Mouse (Mus musculus) megakaryocyte, embryonic 14.5 days (primary cell): ENCODE data around the gene Fbxl5. TPM values are rescaled to one million over a fixed set of nuclear protein-coding genes. Genes with fewer than 3 reads are reported as not detected.

ENCODE experiments used
- H3K27me3 ChIP-seq: replicated peaks from 2 replicates; pipeline ENCODE3; 2012; ENCODE audit warnings: inconsistent platforms
- H3K36me3 ChIP-seq: replicated peaks from 2 replicates; pipeline ENCODE3; 2012; ENCODE audit warnings: low read length, inconsistent platforms, mixed read lengths
- H3K4me1 ChIP-seq: 2 replicates; pipeline ENCODE4 v1.6.1; 2012; ENCODE audit warnings: inconsistent platforms
- H3K4me3 ChIP-seq: replicated peaks from 2 replicates; pipeline ENCODE3; 2012; ENCODE audit warnings: moderate library complexity, mild to moderate bottlenecking, inconsistent platforms
- H3K9me3 ChIP-seq: 2 replicates; pipeline ENCODE4 v1.6.1; 2012; ENCODE audit warnings: inconsistent platforms
- FLI1 ChIP-seq: IDR thresholded peaks from 2 replicates; pipeline ENCODE4 v1.6.1; 2012; ENCODE audit warnings: low read length, inconsistent platforms, mixed read lengths
- GATA1 ChIP-seq: IDR thresholded peaks from 3 replicates; pipeline ENCODE4 v1.6.1; 2012; ENCODE audit warnings: mixed read lengths, low read length, inconsistent platforms, borderline replicate concordance
- polyA plus RNA-seq: library from polyadenylated mRNA; stranded (reverse); fragments of >175 nt; gene quantifications from 2 replicates; pipeline ENCODE4 v1.2.3, GENCODE M21; 2012; ENCODE audit warnings: low replicate concordance; ENCODE audit not compliant: insufficient read depth

Fbxl5 gene
- polyA plus RNA-seq, 1 experiment = 1.3 TPM

DNA sequence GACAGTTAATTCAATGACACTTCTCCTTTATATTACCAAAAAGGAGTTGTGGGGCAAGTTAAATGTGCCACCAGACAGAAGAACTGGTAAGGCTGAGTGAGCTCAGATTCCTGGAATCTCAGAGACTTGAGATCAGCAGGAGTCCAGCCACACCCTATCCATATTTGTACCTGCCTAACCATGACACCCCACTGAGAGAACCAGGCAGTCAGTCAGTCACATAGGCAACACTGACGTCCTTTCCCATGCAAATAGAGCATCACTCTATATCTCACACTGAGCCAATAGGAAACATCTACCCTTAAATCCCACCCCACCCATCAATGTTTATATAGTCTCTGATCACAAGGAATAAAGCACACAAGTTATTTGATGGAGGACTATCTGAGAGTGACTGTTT is 5.7 kb downstream of the Fbxl5 start:
- Histone ChIP-seq H3K9me3 (no peaks in the 10 kb centered on the region), H3K4me3 (no peak overlapping the region), H3K27me3 (peaks cover 12% of the 10 kb centered on the region), H3K36me3 (no peaks in the 10 kb centered on the region), H3K4me1 (peaks cover 5% of the 10 kb centered on the region)
- no peak for TF ChIP-seq GATA1
- no peak for TF ChIP-seq FLI1

DNA sequence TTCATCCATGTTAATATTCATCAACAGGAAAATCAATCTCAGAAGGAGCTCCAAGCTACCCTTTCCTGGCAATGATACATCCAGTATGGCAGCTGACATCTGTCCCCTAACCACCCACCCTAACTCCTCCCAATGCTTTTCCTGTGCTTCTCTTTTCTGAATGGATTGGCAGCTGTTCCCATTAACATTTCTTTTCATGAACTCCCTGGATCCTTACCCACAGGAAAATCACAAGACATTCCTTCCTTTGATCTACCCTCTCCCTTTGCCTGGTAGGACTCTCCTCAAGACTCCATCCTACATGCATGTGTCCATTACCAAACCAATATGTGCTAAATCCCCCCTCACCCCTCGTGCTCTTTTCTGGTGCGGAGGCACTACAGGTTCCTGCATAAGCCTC is 6.9 kb downstream of the Fbxl5 start:
- H3K4me3 ChIP-seq = no peak overlapping the region
- H3K36me3 ChIP-seq = no peaks in the 10 kb centered on the region
- peaks cover 5% of the 10 kb centered on the region for H3K4me1 ChIP-seq
- peaks cover 10% of the 10 kb centered on the region for H3K27me3 ChIP-seq
- no peaks in the 10 kb centered on the region for H3K9me3 ChIP-seq
- TF ChIP-seq FLI1 = no peak
- no peak for TF ChIP-seq GATA1

DNA sequence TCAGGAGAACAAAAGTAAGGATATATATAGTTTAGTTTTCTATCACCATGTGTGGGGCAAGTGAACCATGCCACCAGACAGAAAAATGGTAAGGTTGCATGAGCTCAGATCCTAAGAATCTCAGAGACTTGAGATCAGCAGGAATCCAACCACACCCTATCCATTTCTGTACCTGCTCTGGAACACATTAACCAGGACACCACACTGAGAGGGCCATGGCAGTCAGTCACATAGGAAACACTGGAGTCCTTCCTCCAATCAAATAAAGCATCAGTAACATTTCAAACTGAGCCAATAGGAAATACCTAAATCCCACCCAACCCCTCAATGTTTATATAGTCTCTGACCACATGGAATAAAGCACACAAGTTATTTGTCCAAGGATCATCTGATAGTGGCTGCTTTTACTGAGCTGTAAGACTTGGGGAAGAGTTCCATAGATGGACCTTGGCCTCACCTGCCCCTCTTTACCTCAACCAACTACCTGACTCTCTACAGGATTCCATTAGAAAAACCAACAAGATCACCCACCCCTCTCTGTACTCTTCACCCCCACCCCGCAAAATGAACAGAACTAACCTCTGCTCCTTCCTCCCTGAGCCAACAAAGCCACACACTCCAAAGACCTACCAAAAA is 10.9 kb downstream of the Fbxl5 start:
- Histone ChIP-seq H3K9me3 (peaks cover 6% of the 10 kb centered on the region), H3K36me3 (no peaks in the 10 kb centered on the region), H3K4me3 (no peak overlapping the region), H3K4me1 (0 out of 2 replicates have a peak, but pooled peaks cover 3% of the 10 kb centered on the region), H3K27me3 (peaks cover 11% of the 10 kb centered on the region)
- no peak for TF ChIP-seq FLI1
- TF ChIP-seq GATA1 = no peak

DNA sequence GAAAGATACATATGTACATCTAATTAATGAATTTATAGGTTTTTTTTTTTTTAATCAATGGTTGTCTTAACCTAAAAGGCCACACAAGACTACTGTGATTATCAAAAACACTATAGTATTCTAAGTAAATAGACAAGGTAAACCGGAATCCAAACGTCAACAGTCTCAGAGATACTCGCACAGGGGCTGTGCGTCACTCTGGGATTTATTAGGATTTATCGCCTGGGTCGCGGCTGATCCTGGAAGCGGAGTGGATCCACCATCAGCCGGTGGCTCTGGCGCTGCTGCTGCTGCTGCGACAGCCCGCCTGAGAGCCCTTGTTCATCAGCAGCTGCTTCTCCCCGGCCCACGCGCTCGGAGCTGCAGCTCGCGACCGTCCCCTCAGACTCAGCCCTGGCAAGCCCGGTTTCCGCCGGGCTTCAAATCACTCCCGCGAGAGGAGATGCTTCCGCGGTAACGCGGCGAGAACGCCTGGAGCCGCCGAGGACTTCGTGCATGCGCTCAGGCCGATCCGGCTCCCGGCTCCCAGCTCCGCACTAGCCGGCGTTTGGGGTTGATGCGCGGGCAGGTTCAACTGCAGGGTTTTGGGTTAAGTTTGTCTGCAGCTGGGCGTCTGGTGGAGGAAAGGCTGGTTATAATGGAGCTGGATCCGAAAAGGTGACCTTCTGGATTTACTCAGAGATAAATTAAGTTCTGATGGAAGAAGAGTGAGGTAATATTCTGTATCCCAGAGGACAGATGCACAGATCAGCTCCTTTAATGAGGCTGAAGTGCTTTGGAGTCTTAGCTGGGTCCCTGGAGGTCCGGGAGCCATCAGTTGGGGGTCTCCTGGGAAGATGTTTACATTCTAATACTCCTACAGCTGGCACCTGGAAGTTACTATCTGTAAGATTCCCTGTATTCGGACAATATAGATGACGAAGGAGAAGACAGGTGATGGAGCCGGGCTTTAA is 13.4 kb downstream of the Fbxl5 start:
- H3K9me3 ChIP-seq = peaks cover 10% of the 10 kb centered on the region
- TF ChIP-seq GATA1 (no peak), FLI1 (no peak)
- H3K4me3 ChIP-seq = peak overlapping the region; percentile 84
- H3K4me1 ChIP-seq = 0 out of 2 replicates have a peak, but pooled peaks cover 3% of the 10 kb centered on the region
- no peaks in the 10 kb centered on the region for H3K36me3 ChIP-seq
- peaks cover 7% of the 10 kb centered on the region for H3K27me3 ChIP-seq

DNA sequence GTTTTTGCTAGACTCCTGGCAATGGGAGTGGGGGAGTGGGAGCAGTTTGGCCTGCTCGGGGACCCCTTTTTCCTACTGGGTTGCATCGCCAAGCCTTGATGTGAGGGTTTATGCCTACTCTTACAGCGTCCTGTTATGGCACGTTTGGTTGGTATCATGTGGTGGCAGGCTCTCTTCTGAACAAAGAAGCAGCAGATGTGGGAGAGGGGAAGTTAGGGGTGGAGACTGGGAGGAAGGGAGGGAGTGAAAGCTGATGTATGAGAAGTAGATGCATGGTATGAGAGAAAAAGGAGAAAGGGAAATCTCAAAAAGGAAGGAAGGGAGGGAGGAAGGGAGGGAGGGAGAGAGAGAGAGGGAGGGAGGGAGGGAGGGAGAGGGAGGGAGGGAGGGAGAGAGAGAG is 14.5 kb downstream of the Fbxl5 start:
- H3K27me3 ChIP-seq = peaks cover 7% of the 10 kb centered on the region
- 0 out of 2 replicates have a peak, but pooled peaks cover 3% of the 10 kb centered on the region for H3K4me1 ChIP-seq
- peaks cover 16% of the 10 kb centered on the region for H3K9me3 ChIP-seq
- no peaks in the 10 kb centered on the region for H3K36me3 ChIP-seq
- no peak overlapping the region for H3K4me3 ChIP-seq
- TF ChIP-seq GATA1 = no peak
- TF ChIP-seq FLI1 = no peak

DNA sequence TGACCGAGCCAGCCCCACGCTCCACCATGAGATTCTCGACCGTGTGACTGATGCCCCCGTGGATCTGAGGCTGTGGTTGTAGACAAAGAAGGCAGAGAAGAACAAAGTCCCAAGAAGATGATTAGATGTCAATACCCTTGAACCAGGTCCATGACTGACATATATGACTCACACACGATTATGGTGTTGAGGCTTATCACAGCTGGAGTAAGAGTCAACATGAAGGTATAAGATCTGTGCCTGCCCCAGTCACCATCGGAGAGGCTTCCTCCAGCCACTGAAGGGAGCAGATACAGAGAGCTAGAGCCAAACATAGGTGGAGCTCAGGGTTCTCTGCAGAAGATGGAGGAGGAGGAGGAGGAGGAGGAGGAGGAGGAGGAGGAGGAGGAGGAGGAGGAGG is 15.1 kb downstream of the Fbxl5 start:
- Histone ChIP-seq H3K9me3 (peaks cover 16% of the 10 kb centered on the region), H3K36me3 (no peaks in the 10 kb centered on the region), H3K4me3 (no peak overlapping the region), H3K27me3 (peaks cover 7% of the 10 kb centered on the region), H3K4me1 (0 out of 2 replicates have a peak, but pooled peaks cover 3% of the 10 kb centered on the region)
- no peak for TF ChIP-seq FLI1
- TF ChIP-seq GATA1 = no peak

DNA sequence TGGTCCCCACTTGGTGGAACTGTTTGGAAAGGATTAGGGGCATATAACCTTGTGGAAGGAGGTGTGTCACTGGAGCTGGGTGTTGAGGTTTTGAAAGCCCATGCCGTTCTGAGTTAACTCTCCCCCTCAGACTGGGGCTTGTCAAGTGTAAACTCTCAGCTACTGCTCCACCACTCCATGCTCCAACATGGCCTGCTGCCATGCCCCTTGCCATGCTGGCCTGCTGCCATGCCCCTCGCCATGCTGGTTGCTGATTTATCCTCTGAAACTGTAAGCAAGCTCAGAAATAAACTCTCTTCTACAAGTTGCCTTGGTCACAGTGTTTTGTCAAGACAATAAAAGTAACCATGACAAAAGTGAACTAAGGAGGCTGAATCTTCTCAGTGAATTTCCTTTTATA is 16.0 kb downstream of the Fbxl5 start:
- Histone ChIP-seq H3K4me3 (no peak overlapping the region), H3K9me3 (peaks cover 16% of the 10 kb centered on the region), H3K36me3 (no peaks in the 10 kb centered on the region), H3K4me1 (peaks cover 7% of the 10 kb centered on the region; the same call in 1 of the 2 replicates), H3K27me3 (peaks cover 7% of the 10 kb centered on the region)
- no peak for TF ChIP-seq FLI1
- no peak for TF ChIP-seq GATA1

DNA sequence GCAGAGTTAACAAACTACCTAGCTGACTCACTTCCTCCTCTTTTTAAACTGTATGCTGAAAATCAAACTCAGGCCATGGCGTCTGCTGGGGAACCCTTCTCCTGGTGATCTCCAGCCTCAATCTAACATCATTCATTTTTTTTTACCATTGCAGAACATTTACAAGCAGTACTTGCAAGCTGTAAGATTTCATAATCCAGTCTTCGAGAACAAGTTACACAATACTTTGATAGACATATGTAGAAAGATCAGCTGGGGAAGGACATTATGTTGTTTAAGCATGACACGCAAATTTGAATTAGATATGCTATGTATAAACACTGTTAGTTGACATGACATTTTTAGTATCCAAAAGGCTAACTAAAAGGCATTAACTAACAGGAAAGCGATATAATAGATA is 19.6 kb downstream of the Fbxl5 start:
- TF ChIP-seq GATA1 (no peak), FLI1 (no peak)
- no peaks in the 10 kb centered on the region for H3K36me3 ChIP-seq

DNA sequence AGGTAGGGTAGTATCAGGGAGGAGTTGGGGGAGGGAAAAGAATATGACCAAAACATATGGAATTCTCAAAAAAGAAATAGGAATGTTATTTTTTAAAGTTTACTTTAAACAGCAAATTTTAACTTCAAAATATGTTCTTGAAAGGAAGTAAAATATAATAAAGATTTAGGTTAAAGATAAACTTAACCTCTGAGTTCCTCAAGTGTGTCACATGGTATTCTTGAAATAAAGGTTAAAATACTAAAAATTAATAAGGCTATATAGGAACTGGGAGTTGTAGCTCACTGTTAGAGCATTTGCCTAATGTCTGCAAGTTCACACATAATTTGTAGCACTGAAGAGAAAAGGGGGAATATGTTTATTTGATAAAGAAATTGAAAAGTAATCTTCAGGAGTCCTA is 20.2 kb downstream of the Fbxl5 start:
- H3K4me3 ChIP-seq = no peak overlapping the region
- peaks cover 9% of the 10 kb centered on the region for H3K4me1 ChIP-seq
- TF ChIP-seq FLI1 (no peak), GATA1 (no peak)
- H3K36me3 ChIP-seq = no peaks in the 10 kb centered on the region
- H3K27me3 ChIP-seq = no peaks in the 10 kb centered on the region
- H3K9me3 ChIP-seq = peaks cover 10% of the 10 kb centered on the region

More for the DNA sequence above, 19.6 kb downstream of the Fbxl5 start:
- peaks cover 10% of the 10 kb centered on the region for H3K9me3 ChIP-seq
- no peak overlapping the region for H3K4me3 ChIP-seq
- H3K4me1 ChIP-seq = peaks cover 9% of the 10 kb centered on the region
- H3K27me3 ChIP-seq = no peaks in the 10 kb centered on the region

DNA sequence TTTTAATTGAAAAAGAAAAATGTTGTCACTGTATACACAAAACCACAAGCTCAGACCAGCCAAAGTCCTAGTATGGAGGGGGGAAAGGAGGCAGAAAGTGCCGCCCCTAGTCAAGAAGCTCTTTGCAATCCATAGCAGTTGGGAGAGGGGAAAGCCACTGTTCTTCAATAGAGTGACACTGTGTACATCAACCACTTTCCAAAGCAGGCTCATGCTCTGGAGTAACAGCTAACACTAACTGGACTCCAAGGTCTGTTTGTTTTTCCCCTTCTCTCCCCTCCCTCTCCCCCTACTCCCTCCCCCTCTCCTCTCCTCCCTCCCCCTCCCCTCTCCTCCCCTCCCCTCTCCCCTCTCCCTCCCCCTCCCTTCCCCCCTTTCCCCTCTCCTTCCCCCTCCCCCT is 20.7 kb downstream of the Fbxl5 start:
- no peak for TF ChIP-seq GATA1
- TF ChIP-seq FLI1 = no peak

More for the DNA sequence above, 20.7 kb downstream of the Fbxl5 start:
- no peak overlapping the region for H3K4me3 ChIP-seq
- no peaks in the 10 kb centered on the region for H3K36me3 ChIP-seq
- H3K9me3 ChIP-seq = peaks cover 10% of the 10 kb centered on the region
- H3K4me1 ChIP-seq = peaks cover 9% of the 10 kb centered on the region
- H3K27me3 ChIP-seq = no peaks in the 10 kb centered on the region
